Mouse (Mus musculus): ENCODE measurements around the gene Gucy1b2.
A peak's percentile ranks its signal among the peaks of the same experiment; 100 is the strongest.

The Gucy1b2 gene

DNA sequence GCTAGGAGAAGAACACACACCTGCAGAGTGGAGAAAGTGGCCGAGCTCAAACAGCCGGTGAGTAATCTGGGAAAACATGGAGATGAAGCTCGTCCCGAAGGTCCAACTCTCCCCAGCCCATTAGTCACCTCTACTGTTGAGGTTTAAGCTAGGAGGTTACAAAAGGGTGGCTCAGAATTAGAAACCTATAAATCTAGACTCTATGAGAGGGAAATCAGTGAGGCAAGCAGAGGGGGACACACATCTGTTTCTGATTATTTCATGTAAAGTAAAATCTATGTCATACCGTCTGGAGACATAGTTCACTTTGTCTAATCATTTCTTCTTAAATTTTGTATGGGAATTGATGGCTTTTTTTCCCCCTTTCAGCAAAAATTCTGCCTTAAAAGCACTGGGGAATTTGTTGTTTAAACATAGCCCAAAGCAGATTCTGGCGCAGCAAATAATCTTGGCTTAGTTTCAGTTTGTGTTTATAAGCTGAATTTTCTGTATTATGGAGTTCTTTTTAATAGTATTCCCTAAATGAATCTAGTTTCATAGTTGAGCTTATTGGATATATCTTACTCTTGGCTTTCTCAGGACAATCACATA is 12.2 kb downstream of the Gucy1b2 start:
- no peak for DNase-seq

DNA sequence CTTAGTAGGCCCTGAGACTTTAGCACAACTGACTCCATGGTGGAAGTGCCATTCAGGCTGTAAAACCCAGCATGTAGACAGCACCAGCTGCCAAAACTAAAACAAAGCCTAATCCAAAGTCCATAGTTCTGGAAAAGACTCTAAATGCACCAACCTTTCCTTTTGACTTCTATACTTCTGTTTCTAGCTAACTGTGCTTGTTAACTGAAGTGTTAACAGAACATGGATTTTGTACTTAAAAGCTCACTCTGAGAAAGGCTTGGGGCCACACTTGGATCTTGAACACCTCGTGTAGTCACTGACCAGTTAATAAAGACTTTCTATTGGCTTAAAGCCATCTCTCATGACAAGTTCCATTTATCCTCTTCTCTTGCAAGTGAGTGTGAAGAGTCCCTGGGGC is 13.1 kb downstream of the Gucy1b2 start:
- DNase-seq: no peak

GRCm38 (mm10) chr14:62440036-62440435 is 16.1 kb downstream of the Gucy1b2 start:
- DNase-seq: no peak

GRCm38 (mm10) chr14:62438236-62438635 is 17.9 kb downstream of the Gucy1b2 start:
- no peak for DNase-seq

GRCm38 (mm10) chr14:62437806-62438205 is 18.3 kb downstream of the Gucy1b2 start:
- no peak for DNase-seq

GRCm38 (mm10) chr14:62425277-62425691 is 30.8 kb downstream of the Gucy1b2 start:
- no peak for DNase-seq

DNA sequence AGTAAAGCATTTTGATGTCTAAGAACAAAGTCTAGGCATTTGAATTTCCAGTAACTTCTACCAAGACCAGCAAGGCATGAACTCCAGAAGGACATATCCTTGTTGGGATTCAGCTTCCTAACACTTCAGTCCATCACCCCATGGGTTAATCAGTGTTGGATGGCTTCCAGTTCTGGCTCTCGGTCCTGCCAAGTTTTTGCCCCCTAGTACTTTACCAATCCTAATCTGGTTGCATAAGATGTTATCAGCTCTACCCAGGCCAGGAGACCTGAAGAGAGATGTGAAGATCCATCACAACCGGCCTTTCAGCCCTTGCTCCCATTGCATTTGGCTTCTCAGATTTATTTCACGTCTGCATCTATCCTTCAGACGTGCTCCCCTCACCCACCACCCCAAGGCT is 33.8 kb downstream of the Gucy1b2 start:
- DNase-seq: peak; percentile 23 to 27

DNA sequence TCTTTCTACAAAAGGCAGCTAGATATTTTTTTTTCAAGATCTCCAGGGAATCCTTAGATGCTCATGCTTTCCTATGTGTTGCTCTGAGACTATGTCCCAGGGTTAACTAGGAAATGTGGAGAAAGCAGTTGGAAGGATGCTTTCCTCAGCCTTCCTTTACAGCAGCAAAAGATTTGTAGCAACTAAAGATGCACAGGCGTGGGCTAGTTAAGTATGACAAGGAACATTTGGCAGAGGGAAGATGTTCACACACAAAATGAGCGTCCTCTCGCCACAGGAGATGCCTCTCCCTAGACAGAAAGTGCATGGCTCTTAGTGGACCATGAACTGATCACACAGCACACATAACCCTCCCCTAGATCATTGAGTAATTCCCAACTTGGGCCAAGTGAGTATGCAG is 38.6 kb downstream of the Gucy1b2 start:
- no peak for DNase-seq

- peak; percentile 79 to 82 for DNase-seq
These were observed 39.4 kb downstream of the Gucy1b2 start for GRCm38 (mm10) chr14:62416742-62417134.

DNA sequence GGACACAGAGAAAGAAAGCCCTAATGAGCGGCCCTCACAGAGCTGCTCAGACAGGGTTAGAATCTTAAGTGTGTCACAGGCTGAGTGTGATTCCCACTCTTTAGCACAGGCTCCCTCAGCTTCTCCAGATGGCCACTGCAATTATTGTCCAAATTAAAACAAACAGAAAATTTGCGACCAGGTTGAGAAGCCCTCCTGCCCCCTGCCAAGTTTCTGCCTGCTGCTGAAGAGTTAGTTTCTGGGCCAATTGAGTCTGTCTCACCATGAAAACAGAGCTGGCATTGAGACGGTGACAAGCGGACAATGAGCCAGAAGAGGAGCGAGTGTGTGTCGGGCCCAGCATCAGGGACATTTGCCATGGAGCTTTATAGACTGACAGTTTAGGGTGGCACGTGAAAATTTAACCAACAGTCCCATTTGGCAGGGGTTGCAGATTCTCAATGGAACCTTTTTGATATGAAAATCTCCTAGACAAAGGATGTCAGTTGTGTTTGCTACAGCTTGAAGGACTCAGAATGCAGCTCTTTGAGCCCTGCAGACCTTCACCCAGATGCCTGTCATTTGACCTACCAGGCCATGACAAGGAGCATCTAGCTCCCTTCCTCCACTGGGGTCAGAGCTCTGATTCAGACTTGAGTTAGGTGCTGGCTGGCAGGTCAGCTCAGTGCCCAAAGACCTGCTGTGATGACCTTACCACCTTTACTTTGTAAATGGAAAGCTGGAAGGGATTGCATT is 39.9 kb downstream of the Gucy1b2 start:
- DNase-seq: peak; percentile 74

- no peak for DNase-seq
These were observed 60.7 kb downstream of the Gucy1b2 start for GRCm38 (mm10) chr14:62395346-62395745.

DNA sequence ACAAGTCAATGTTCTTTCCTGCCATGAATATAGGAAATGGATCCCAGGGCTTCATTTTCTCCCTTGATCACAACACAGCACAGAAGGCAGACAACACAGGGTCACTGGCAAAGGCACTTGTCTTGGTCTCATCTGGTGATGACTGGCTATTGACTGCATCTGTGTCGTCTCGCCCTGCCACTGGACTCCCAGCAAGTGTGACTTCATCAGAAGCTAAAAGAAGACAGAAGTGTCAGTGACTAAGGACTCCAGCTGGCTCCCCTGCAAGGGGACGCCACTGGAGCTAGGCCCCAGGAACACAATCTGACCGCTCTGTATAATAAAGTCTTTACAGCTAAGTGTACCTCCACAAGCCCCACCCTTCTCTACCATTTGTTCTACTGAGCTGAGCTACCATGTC is 63.3 kb downstream of the Gucy1b2 start:
- no peak for DNase-seq

- peak; percentile 93 for DNase-seq
These were observed 66.2 kb downstream of the Gucy1b2 start for GRCm38 (mm10) chr14:62389729-62390536.

- DNase-seq: peak; percentile 28 to 38
These were observed 66.9 kb downstream of the Gucy1b2 start for GRCm38 (mm10) chr14:62389064-62389728.

GRCm38 (mm10) chr14:62383786-62384299 is 72.2 kb downstream of the Gucy1b2 start:
- no peak for DNase-seq

DNA sequence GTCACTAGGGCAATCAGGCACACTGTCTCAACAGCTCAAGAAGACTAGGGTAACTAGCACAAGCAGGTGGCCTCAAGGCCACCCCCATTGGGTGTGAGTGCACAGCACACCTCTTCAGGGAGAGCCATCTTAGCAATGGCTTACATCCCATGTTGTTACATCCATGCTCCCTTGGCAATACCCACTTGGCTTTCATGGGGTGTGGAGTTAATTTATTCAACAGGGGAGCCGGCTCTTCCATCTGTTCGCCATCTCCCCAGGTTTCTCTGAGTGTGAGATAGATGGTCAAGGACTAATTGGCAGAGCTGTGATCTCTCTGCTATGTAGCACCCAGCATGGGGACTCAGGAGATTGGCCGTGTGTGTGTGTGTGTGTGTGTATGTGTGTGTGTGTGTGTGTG is 73.0 kb downstream of the Gucy1b2 start:
- peak; percentile 32 to 33 for DNase-seq

- no peak for DNase-seq
These were observed 75.5 kb downstream of the Gucy1b2 start for GRCm38 (mm10) chr14:62380606-62381005.

GRCm38 (mm10) chr14:62379391-62379790 is 76.7 kb downstream of the Gucy1b2 start:
- no peak for DNase-seq

DNA sequence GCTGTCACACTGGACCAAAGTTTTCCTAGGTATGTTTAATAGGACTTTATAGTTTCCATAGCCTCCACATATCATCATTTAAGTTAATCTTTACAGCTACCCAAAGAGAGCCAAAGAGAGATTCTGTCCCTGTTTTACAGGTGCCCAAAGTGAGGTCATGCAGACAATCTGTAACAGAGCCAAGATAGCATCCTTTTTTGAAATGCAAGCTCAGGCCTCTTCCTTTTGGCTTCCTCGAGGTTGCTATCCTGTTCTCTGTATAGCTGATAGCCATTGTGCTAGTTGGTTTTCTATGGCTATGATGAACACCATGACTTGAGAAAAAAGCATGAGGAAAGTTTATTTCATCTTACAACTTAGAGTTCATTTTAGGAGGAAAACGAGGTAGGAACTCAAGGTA is 80.0 kb downstream of the Gucy1b2 start:
- no peak for DNase-seq

GRCm38 (mm10) chr14:62375694-62376093 is 80.4 kb downstream of the Gucy1b2 start:
- no peak for DNase-seq

GRCm38 (mm10) chr14:62374001-62374400 is 82.1 kb downstream of the Gucy1b2 start:
- no peak for DNase-seq

DNA sequence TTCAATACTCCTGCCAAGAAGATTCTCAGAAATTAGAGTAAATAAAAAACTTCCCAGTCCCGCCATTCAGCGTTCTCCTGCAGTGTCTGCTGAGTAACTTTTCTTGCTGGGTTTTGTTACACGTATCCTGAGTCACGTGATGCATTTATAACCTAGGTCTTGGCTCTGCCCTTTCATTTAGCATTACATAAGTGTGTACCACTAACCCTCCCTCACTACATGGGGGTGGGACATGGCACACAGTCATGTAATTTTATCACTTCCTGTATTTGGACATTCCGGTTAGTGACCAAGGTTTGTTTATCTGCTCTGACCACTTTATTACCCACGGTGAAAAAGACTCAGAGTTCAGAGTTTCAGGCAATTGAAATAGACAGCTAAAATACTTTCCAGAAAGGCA is 85.3 kb downstream of the Gucy1b2 start:
- no peak for DNase-seq

GRCm38 (mm10) chr14:62363774-62364173 is 92.3 kb downstream of the Gucy1b2 start:
- no peak for DNase-seq
